ENCODE assay signal across 12 mouse cellular contexts in genomic region chr8:90657116-90657515, GRCm38 (mm10).
DNase-seq lines count a peak whose midpoint lies in the region; ATAC-seq lines count a peak whose summit lies in the region.
"Had no signal": no experiment of that assay in that cellular context is flagged by ENCODE, and none has a peak within 500 bp of the region (broad histone marks: within the 10 kb centered on the region; RNA-seq: fewer than 3 reads in every experiment).

No protein-coding gene starts in this region.

- peak overlapping the region; percentile 71 for H3K27ac ChIP-seq in neural tube, embryonic 13.5 days (replicated peaks)
- no peak overlapping the region for H3K27ac ChIP-seq in midbrain, embryonic 11.5 days (ENCODE audit: low read depth, low read length)
- H3K27ac ChIP-seq in intestine, embryonic 16.5 days (ENCODE audit: low read length): no peak overlapping the region
- H3K27ac ChIP-seq: kidney, postnatal 0 days had no signal

- no peaks in the 10 kb centered on the region for H3K27me3 ChIP-seq in neural tube, embryonic 13.5 days
- no peaks in the 10 kb centered on the region for H3K27me3 ChIP-seq in midbrain, embryonic 11.5 days (ENCODE audit: control insufficient read depth, insufficient read depth, low read length)
- no peaks in the 10 kb centered on the region for H3K27me3 ChIP-seq in intestine, embryonic 16.5 days (replicated peaks; ENCODE audit: control insufficient read depth, insufficient read depth, low read length)

- H3K4me2 ChIP-seq in neural tube, embryonic 13.5 days: peak overlapping the region; percentile 32
- H3K4me2 ChIP-seq in midbrain, embryonic 11.5 days: no peak overlapping the region
- H3K4me2 ChIP-seq in intestine, embryonic 16.5 days (ENCODE audit: low read depth, low read length): no peak overlapping the region

- H3K9ac ChIP-seq in neural tube, embryonic 13.5 days: no peak overlapping the region
- H3K9ac ChIP-seq in midbrain, embryonic 11.5 days (ENCODE audit: low read length): no peak overlapping the region
- no peak overlapping the region for H3K9ac ChIP-seq in intestine, embryonic 16.5 days (ENCODE audit: low read depth, low read length)

- no peak overlapping the region for H3K4me3 ChIP-seq in neural tube, embryonic 13.5 days
- no peak overlapping the region for H3K4me3 ChIP-seq in midbrain, embryonic 11.5 days (ENCODE audit: low read depth, low read length)
- H3K4me3 ChIP-seq in intestine, embryonic 16.5 days (ENCODE audit: low read length): no peak overlapping the region

- WGBS in neural tube, embryonic 13.5 days: 31% methylated on average over 5 of the region's 5 CpGs
- 36% methylated on average over 5 of the region's 5 CpGs for WGBS in midbrain, embryonic 11.5 days
- whole genome bisulfite sequencing in intestine, embryonic 16.5 days: 74% methylated on average over 5 of the region's 5 CpGs

- DNase-seq in frontal cortex, postnatal 10 days (ENCODE audit: low spot score in 2 of 2): no peak
- no peak for DNase-seq in neural tube, embryonic 10.5 days (ENCODE audit: extremely low spot score, low spot score)
- DNase-seq in midbrain, embryonic 11.5 days (ENCODE audit: low spot score, missing footprints): peak; percentile 88
- DNase-seq in adrenal gland, adult 18-20 months (ENCODE audit: low spot score in 2 of 2): no peak
- DNase-seq in urinary bladder, postnatal 36 days (ENCODE audit: low spot score in 2 of 2): no peak
- DNase-seq: liver; thymus, postnatal 36 days had no signal

- ATAC-seq in frontal cortex, adult (ENCODE audit: low TSS enrichment): peak; percentile 30; the same call in 1 of the 2 replicates
- ATAC-seq in neural tube, embryonic 13.5 days (ENCODE audit: low read depth): no peak
- no peak for ATAC-seq in midbrain, embryonic 11.5 days (ENCODE audit: low FRiP score)
- ATAC-seq in intestine, embryonic 16.5 days: no peak
- ATAC-seq: Patski had no signal

- no peaks in the 10 kb centered on the region for H3K36me3 ChIP-seq in neural tube, embryonic 13.5 days
- no peaks in the 10 kb centered on the region for H3K36me3 ChIP-seq in midbrain, embryonic 11.5 days (ENCODE audit: control insufficient read depth, insufficient read depth, low read length)
- H3K36me3 ChIP-seq in intestine, embryonic 16.5 days (ENCODE audit: control insufficient read depth, insufficient read depth, low read length): no peaks in the 10 kb centered on the region

- peaks cover 8% of the 10 kb centered on the region for H3K9me3 ChIP-seq in neural tube, embryonic 13.5 days
- peaks cover 2% of the 10 kb centered on the region; the same call in 1 of the 2 replicates for H3K9me3 ChIP-seq in midbrain, embryonic 11.5 days (ENCODE audit: control insufficient read depth, low read length)
- 0 out of 2 replicates have a peak, but pooled peaks cover 2% of the 10 kb centered on the region for H3K9me3 ChIP-seq in intestine, embryonic 16.5 days (ENCODE audit: control insufficient read depth, low read length)

- peaks cover 30% of the 10 kb centered on the region for H3K4me1 ChIP-seq in neural tube, embryonic 13.5 days (replicated peaks)
- H3K4me1 ChIP-seq in midbrain, embryonic 11.5 days (ENCODE audit: control insufficient read depth, insufficient read depth, low read length): peaks cover 18% of the 10 kb centered on the region; the same call in 1 of the 2 replicates
- no peaks in the 10 kb centered on the region for H3K4me1 ChIP-seq in intestine, embryonic 16.5 days (ENCODE audit: control insufficient read depth, insufficient read depth, low read length)
